In the genomic region with DNA sequence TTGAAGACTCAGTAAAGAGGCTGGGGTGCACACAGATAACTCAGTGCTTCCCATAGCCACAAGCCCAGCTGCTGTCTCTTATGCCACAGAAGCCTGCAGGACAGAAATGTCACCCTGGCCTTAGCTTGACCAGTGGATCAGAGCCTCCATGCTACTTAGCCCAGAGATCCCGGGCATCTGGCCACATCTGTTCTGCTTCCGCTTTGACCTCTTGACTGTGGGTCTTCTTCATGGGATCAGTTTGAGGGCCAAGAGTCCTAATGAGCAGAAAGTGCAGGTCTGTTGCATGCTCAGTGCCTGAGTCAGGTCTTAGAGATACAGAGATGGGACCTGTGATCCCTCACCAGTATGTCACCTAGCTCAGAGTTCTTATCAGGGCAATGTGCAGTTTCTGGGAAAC, we compare ENCODE assay signal across 29 mouse cellular contexts.
DNase-seq lines count a peak whose midpoint lies in the region; ATAC-seq and TF ChIP-seq lines count a peak whose summit lies in the region.
"Had no signal": no experiment of that assay in that cellular context is flagged by ENCODE, and none has a peak within 500 bp of the region (broad histone marks: within the 10 kb centered on the region; RNA-seq: fewer than 3 reads in every experiment).

No protein-coding gene starts in this region.

- WGBS in embryonic facial prominence, embryonic 14.5 days, result 90% methylated on average over 2 of the region's 2 CpGs
- 92% methylated on average over 2 of the region's 2 CpGs for WGBS in embryonic facial prominence, embryonic 10.5 days
- 85% methylated on average over 2 of the region's 2 CpGs for whole genome bisulfite sequencing in lung, embryonic 14.5 days
- 85% methylated on average over 2 of the region's 2 CpGs for WGBS in lung, adult 2 months
- 97% methylated on average over 2 of the region's 2 CpGs for WGBS in hindbrain, embryonic 16.5 days
- 73% methylated on average over 2 of the region's 2 CpGs for WGBS in heart, embryonic 11.5 days (ENCODE audit: insufficient replicate concordance)

- no peak for TF ChIP-seq CTCF in lung, embryonic 14.5 days (IDR thresholded peaks at IDR 0.05; ENCODE audit: low read depth)
- no peak for TF ChIP-seq CTCF in lung, adult 2 months (IDR thresholded peaks at IDR 0.05; ENCODE audit: insufficient read depth, low read length)

- ATAC-seq in embryonic facial prominence, embryonic 14.5 days (ENCODE audit: low read depth), result no peak
- ATAC-seq in lung, embryonic 14.5 days (ENCODE audit: insufficient read depth), result no peak
- ATAC-seq in hindbrain, embryonic 16.5 days, result no peak
- no peak for ATAC-seq in heart, embryonic 11.5 days (replicated peaks; ENCODE audit: insufficient number of reproducible peaks, low FRiP score, low TSS enrichment)
- ATAC-seq: activated CD4-positive, CD25-positive, alpha-beta regulatory T cell, adult 4 months; forebrain, embryonic 16.5 days; intestine, embryonic 15.5 days; midbrain, embryonic 16.5 days had no signal

- H3K4me2 ChIP-seq in embryonic facial prominence, embryonic 14.5 days (ENCODE audit: low read depth, low read length), result no peak overlapping the region
- H3K4me2 ChIP-seq in lung, embryonic 14.5 days, result no peak overlapping the region
- no peak overlapping the region for H3K4me2 ChIP-seq in hindbrain, embryonic 16.5 days (ENCODE audit: low read length)
- no peak overlapping the region for H3K4me2 ChIP-seq in heart, embryonic 11.5 days
- H3K4me2 ChIP-seq: embryonic facial prominence, embryonic 15.5 days; heart, embryonic 15.5 days; hindbrain, embryonic 15.5 days; intestine, embryonic 15.5 days; neural tube, embryonic 13.5 days had no signal

- TF ChIP-seq POLR2A in lung, adult 2 months (IDR thresholded peaks at IDR 0.05; ENCODE audit: borderline replicate concordance, extremely low read depth, low read depth, low read length), result no peak

- no peak for DNase-seq in embryonic facial prominence, embryonic 14.5 days (ENCODE audit: low spot score)
- DNase-seq in embryonic facial prominence, embryonic 10.5 days (ENCODE audit: low spot score), result no peak
- DNase-seq in lung, embryonic 14.5 days, result no peak
- no peak for DNase-seq in lung, adult 2 months
- DNase-seq in urinary bladder, postnatal 10 days (ENCODE audit: low spot score), result peak; percentile 5
- DNase-seq in urinary bladder, postnatal 36 days (ENCODE audit: low spot score in 2 of 2), result no peak
- DNase-seq: adrenal gland, postnatal 10 days; cerebellum, adult 2 months; cerebellum, postnatal 25 days; embryo, embryonic 11 days; gastrocnemius, postnatal 25 days; heart, adult 2 months; kidney, adult 9 months; kidney, postnatal 14 days; left cerebral cortex, postnatal 4 days; retina, postnatal 1 day; thymus, adult 2 months had no signal

- H3K4me3 ChIP-seq in embryonic facial prominence, embryonic 14.5 days (ENCODE audit: low read depth, low read length), result no peak overlapping the region
- no peak overlapping the region for H3K4me3 ChIP-seq in embryonic facial prominence, embryonic 10.5 days
- H3K4me3 ChIP-seq in lung, embryonic 14.5 days (ENCODE audit: low read depth, low read length), result no peak overlapping the region
- H3K4me3 ChIP-seq in lung, adult 2 months (replicated peaks; ENCODE audit: extremely low read depth, low read depth, low read length), result no peak overlapping the region
- no peak overlapping the region for H3K4me3 ChIP-seq in hindbrain, embryonic 16.5 days (ENCODE audit: low read length)
- no peak overlapping the region for H3K4me3 ChIP-seq in heart, embryonic 11.5 days (ENCODE audit: low read depth, low read length)
- H3K4me3 ChIP-seq: embryonic facial prominence, embryonic 15.5 days; heart, adult 2 months; heart, embryonic 15.5 days; hindbrain, embryonic 15.5 days; intestine, embryonic 15.5 days; midbrain, embryonic 10.5 days; myocyte; neural tube, embryonic 13.5 days had no signal

- H3K9ac ChIP-seq in embryonic facial prominence, embryonic 14.5 days (ENCODE audit: low read depth, low read length), result no peak overlapping the region
- H3K9ac ChIP-seq in lung, embryonic 14.5 days, result no peak overlapping the region
- H3K9ac ChIP-seq in hindbrain, embryonic 16.5 days (ENCODE audit: low read depth, low read length), result no peak overlapping the region
- H3K9ac ChIP-seq in heart, embryonic 11.5 days (ENCODE audit: low read depth, low read length), result no peak overlapping the region
- H3K9ac ChIP-seq: embryonic facial prominence, embryonic 15.5 days; heart, embryonic 15.5 days; hindbrain, embryonic 15.5 days; intestine, embryonic 15.5 days; neural tube, embryonic 13.5 days had no signal

- peaks cover 3% of the 10 kb centered on the region; the same call in 1 of the 2 replicates for H3K4me1 ChIP-seq in embryonic facial prominence, embryonic 14.5 days (ENCODE audit: control insufficient read depth, insufficient read depth, low read length)
- H3K4me1 ChIP-seq in embryonic facial prominence, embryonic 10.5 days, result no peaks in the 10 kb centered on the region
- no peaks in the 10 kb centered on the region; the same call in 1 of the 2 replicates for H3K4me1 ChIP-seq in lung, embryonic 14.5 days (ENCODE audit: insufficient read depth)
- H3K4me1 ChIP-seq in lung, adult 2 months (ENCODE audit: control insufficient read depth, insufficient read depth, low read length), result no peaks in the 10 kb centered on the region
- no peaks in the 10 kb centered on the region for H3K4me1 ChIP-seq in hindbrain, embryonic 16.5 days (ENCODE audit: control insufficient read depth, insufficient read depth, low read depth, low read length)
- H3K4me1 ChIP-seq in heart, embryonic 11.5 days (ENCODE audit: control insufficient read depth, insufficient read depth, low read length), result no peaks in the 10 kb centered on the region
- H3K4me1 ChIP-seq: heart, embryonic 15.5 days; hindbrain, embryonic 15.5 days; intestine, embryonic 15.5 days; midbrain, embryonic 10.5 days; neural tube, embryonic 13.5 days had no signal

- H3K27ac ChIP-seq in embryonic facial prominence, embryonic 14.5 days (replicated peaks; ENCODE audit: low read depth, low read length), result peak overlapping the region; percentile 11; the same call in 1 of the 2 replicates
- H3K27ac ChIP-seq in embryonic facial prominence, embryonic 10.5 days (replicated peaks), result no peak overlapping the region
- peak overlapping the region; percentile 58; the same call in 1 of the 2 replicates for H3K27ac ChIP-seq in lung, embryonic 14.5 days (ENCODE audit: low read depth)
- H3K27ac ChIP-seq in hindbrain, embryonic 16.5 days (ENCODE audit: low read depth, low read length), result no peak overlapping the region
- no peak overlapping the region for H3K27ac ChIP-seq in heart, embryonic 11.5 days (ENCODE audit: low read depth, low read length)
- H3K27ac ChIP-seq: heart, adult 2 months; heart, embryonic 15.5 days; hindbrain, embryonic 15.5 days; intestine, embryonic 15.5 days; midbrain, embryonic 10.5 days; neural tube, embryonic 13.5 days had no signal

- no peaks in the 10 kb centered on the region for H3K9me3 ChIP-seq in embryonic facial prominence, embryonic 14.5 days (ENCODE audit: control insufficient read depth, low read length)
- no peaks in the 10 kb centered on the region for H3K9me3 ChIP-seq in embryonic facial prominence, embryonic 10.5 days
- no peaks in the 10 kb centered on the region for H3K9me3 ChIP-seq in lung, embryonic 14.5 days (ENCODE audit: low read depth, low read length)
- H3K9me3 ChIP-seq in hindbrain, embryonic 16.5 days (ENCODE audit: control insufficient read depth, low read length), result no peaks in the 10 kb centered on the region
- no peaks in the 10 kb centered on the region for H3K9me3 ChIP-seq in heart, embryonic 11.5 days (replicated peaks; ENCODE audit: control insufficient read depth, low read length)
- H3K9me3 ChIP-seq: embryonic facial prominence, embryonic 15.5 days; heart, embryonic 15.5 days; hindbrain, embryonic 15.5 days; intestine, embryonic 15.5 days; midbrain, embryonic 10.5 days; neural tube, embryonic 13.5 days had no signal

- no peaks in the 10 kb centered on the region for H3K36me3 ChIP-seq in embryonic facial prominence, embryonic 14.5 days (ENCODE audit: control insufficient read depth, insufficient read depth, low read length)
- H3K36me3 ChIP-seq in embryonic facial prominence, embryonic 10.5 days (replicated peaks), result no peaks in the 10 kb centered on the region
- no peaks in the 10 kb centered on the region for H3K36me3 ChIP-seq in lung, embryonic 14.5 days (ENCODE audit: insufficient read depth)
- no peaks in the 10 kb centered on the region for H3K36me3 ChIP-seq in hindbrain, embryonic 16.5 days (ENCODE audit: control insufficient read depth, insufficient read depth, low read length)
- H3K36me3 ChIP-seq in heart, embryonic 11.5 days (ENCODE audit: control insufficient read depth, insufficient read depth, low read length), result no peaks in the 10 kb centered on the region
- H3K36me3 ChIP-seq: embryonic facial prominence, embryonic 15.5 days; heart, embryonic 15.5 days; hindbrain, embryonic 15.5 days; intestine, embryonic 15.5 days; midbrain, embryonic 10.5 days; neural tube, embryonic 13.5 days had no signal

- H3K27me3 ChIP-seq in embryonic facial prominence, embryonic 14.5 days (replicated peaks; ENCODE audit: control insufficient read depth, insufficient read depth, low read length), result no peaks in the 10 kb centered on the region
- no peaks in the 10 kb centered on the region for H3K27me3 ChIP-seq in embryonic facial prominence, embryonic 10.5 days (replicated peaks; ENCODE audit: low read depth, poor library complexity, severe bottlenecking)
- H3K27me3 ChIP-seq in lung, embryonic 14.5 days (ENCODE audit: insufficient read depth, low read length), result no peaks in the 10 kb centered on the region
- no peaks in the 10 kb centered on the region for H3K27me3 ChIP-seq in hindbrain, embryonic 16.5 days (replicated peaks; ENCODE audit: control insufficient read depth, insufficient read depth, low read length)
- H3K27me3 ChIP-seq in heart, embryonic 11.5 days (ENCODE audit: control insufficient read depth, insufficient read depth, low read length), result no peaks in the 10 kb centered on the region; the same call in 1 of the 2 replicates
- H3K27me3 ChIP-seq: embryonic facial prominence, embryonic 15.5 days; heart, embryonic 15.5 days; hindbrain, embryonic 15.5 days; intestine, embryonic 15.5 days; neural tube, embryonic 13.5 days had no signal

Comparison
In these comparisons a context has a peak if more than half of its experiments do, and no peak if none do; other contexts are left out.
1. H3K27ac ChIP-seq: peak in embryonic facial prominence, embryonic 14.5 days (single experiment) and lung, embryonic 14.5 days (single experiment); none in embryonic facial prominence, embryonic 10.5 days (single experiment), hindbrain, embryonic 16.5 days (single experiment) and heart, embryonic 11.5 days (single experiment).